Mouse (Mus musculus): ENCODE measurements around the gene Anxa6. TPM values are rescaled to one million over a fixed set of nuclear protein-coding genes. Genes with fewer than 3 reads are reported as not detected.

Anxa6 gene
- polyA plus RNA-seq, 1 experiment = 30.5 TPM

GRCm38 (mm10) chr11:55016758-55017157 is 16.5 kb downstream of the Anxa6 start:
- no peak overlapping the region for H3K4me3 ChIP-seq (replicated peaks; ENCODE audit: control insufficient read depth, low read depth, low read length)
- WGBS = 73% methylated on average over 1 of the region's 1 CpGs
- TF ChIP-seq CTCF (IDR thresholded peaks at IDR 0.05; ENCODE audit: control insufficient read depth, insufficient read depth, low read length) (no peak), POLR2A (IDR thresholded peaks at IDR 0.05; ENCODE audit: borderline replicate concordance, control insufficient read depth, low read depth, low read length) (no peak)

DNA sequence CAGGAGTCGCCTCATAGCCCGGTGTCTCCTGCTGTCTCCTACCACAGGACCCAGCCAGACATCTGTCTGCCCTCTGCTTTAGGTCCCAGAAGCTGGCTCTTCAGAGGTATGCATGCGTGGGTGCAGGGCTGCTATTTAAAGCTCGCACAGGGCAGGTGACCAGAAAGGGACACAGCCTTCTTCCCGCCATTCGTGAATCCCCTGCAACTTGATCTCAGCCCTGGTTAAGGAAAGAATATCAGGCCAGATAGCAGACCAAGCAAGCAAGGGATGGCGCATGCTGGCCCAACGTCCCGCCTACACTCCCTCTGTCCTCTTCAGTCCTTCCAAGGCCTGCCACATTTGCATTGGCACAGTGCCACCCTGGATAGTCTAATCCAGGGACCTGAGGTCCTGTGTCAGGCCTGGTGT is 17.4 kb downstream of the Anxa6 start:
- TF ChIP-seq POLR2A (IDR thresholded peaks at IDR 0.05; ENCODE audit: borderline replicate concordance, control insufficient read depth, low read depth, low read length) (no peak), CTCF (IDR thresholded peaks at IDR 0.05; ENCODE audit: control insufficient read depth, insufficient read depth, low read length) (no peak)
- 79% methylated on average over 9 of the region's 9 CpGs for WGBS
- no peak overlapping the region for H3K27ac ChIP-seq (ENCODE audit: control insufficient read depth, insufficient read depth, low read depth, low read length, poor library complexity)
- H3K4me3 ChIP-seq (replicated peaks; ENCODE audit: control insufficient read depth, low read depth, low read length) = no peak overlapping the region
- H3K4me1 ChIP-seq (ENCODE audit: control insufficient read depth, insufficient read depth, low read length) = peaks cover 1% of the 10 kb centered on the region; the same call in 1 of the 2 replicates

More at GRCm38 (mm10) chr11:55016758-55017157, 16.5 kb downstream of the Anxa6 start:
- no peak overlapping the region for H3K27ac ChIP-seq (ENCODE audit: control insufficient read depth, insufficient read depth, low read depth, low read length, poor library complexity)
- H3K4me1 ChIP-seq (ENCODE audit: control insufficient read depth, insufficient read depth, low read length) = peaks cover 1% of the 10 kb centered on the region; the same call in 1 of the 2 replicates

GRCm38 (mm10) chr11:55015264-55015663 is 18.0 kb downstream of the Anxa6 start:
- no peak for TF ChIP-seq POLR2A (IDR thresholded peaks at IDR 0.05; ENCODE audit: borderline replicate concordance, control insufficient read depth, low read depth, low read length)
- no peak for TF ChIP-seq CTCF (IDR thresholded peaks at IDR 0.05; ENCODE audit: control insufficient read depth, insufficient read depth, low read length)
- H3K4me1 ChIP-seq (ENCODE audit: control insufficient read depth, insufficient read depth, low read length) = peaks cover 1% of the 10 kb centered on the region; the same call in 1 of the 2 replicates
- 84% methylated on average over 3 of the region's 3 CpGs for WGBS

DNA sequence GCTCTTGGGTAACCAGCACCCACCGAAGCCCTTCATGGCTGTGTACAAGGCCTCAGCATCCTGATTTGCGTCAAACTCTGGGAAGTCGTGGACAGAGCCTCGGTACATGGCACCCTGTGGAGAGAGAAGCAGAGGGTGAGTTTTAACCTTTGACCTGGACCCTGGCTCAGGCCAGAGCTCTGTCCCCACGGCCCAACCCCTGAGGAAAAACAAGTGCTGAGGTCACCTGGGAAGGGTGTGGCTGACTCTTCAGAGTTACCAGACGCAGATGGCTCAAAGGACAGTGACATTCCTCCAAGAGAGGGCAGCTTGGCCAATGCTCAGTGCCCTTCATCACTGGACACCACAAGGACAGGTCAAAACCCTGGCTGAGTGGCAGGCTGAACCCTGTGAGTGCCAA is 19.4 kb downstream of the Anxa6 start:
- H3K27ac ChIP-seq (ENCODE audit: control insufficient read depth, insufficient read depth, low read depth, low read length, poor library complexity) = no peak overlapping the region
- 82% methylated on average over 6 of the region's 6 CpGs for WGBS

More at GRCm38 (mm10) chr11:55015264-55015663, 18.0 kb downstream of the Anxa6 start:
- H3K27ac ChIP-seq (ENCODE audit: control insufficient read depth, insufficient read depth, low read depth, low read length, poor library complexity) = no peak overlapping the region
- no peak overlapping the region for H3K4me3 ChIP-seq (replicated peaks; ENCODE audit: control insufficient read depth, low read depth, low read length)

GRCm38 (mm10) chr11:55012551-55013521 is 20.4 kb downstream of the Anxa6 start:
- H3K4me1 ChIP-seq (ENCODE audit: control insufficient read depth, insufficient read depth, low read length) = no peaks in the 10 kb centered on the region; the same call in 1 of the 2 replicates
- no peak overlapping the region for H3K4me3 ChIP-seq (replicated peaks; ENCODE audit: control insufficient read depth, low read depth, low read length)
- H3K27ac ChIP-seq (ENCODE audit: control insufficient read depth, insufficient read depth, low read depth, low read length, poor library complexity) = no peak overlapping the region
- WGBS = 74% methylated on average over 5 of the region's 5 CpGs
- TF ChIP-seq CTCF (IDR thresholded peaks at IDR 0.05; ENCODE audit: control insufficient read depth, insufficient read depth, low read length) = no peak
- TF ChIP-seq POLR2A (IDR thresholded peaks at IDR 0.05; ENCODE audit: borderline replicate concordance, control insufficient read depth, low read depth, low read length) = no peak

More for the DNA sequence above, 19.4 kb downstream of the Anxa6 start:
- TF ChIP-seq POLR2A (IDR thresholded peaks at IDR 0.05; ENCODE audit: borderline replicate concordance, control insufficient read depth, low read depth, low read length) = no peak
- TF ChIP-seq CTCF (IDR thresholded peaks at IDR 0.05; ENCODE audit: control insufficient read depth, insufficient read depth, low read length) = no peak
- Histone ChIP-seq H3K4me1 (ENCODE audit: control insufficient read depth, insufficient read depth, low read length) (peaks cover 1% of the 10 kb centered on the region; the same call in 1 of the 2 replicates), H3K4me3 (replicated peaks; ENCODE audit: control insufficient read depth, low read depth, low read length) (no peak overlapping the region)

- Histone ChIP-seq H3K4me3 (replicated peaks; ENCODE audit: control insufficient read depth, low read depth, low read length) (no peak overlapping the region), H3K4me1 (ENCODE audit: control insufficient read depth, insufficient read depth, low read length) (no peaks in the 10 kb centered on the region; the same call in 1 of the 2 replicates), H3K27ac (ENCODE audit: control insufficient read depth, insufficient read depth, low read depth, low read length, poor library complexity) (no peak overlapping the region)
- TF ChIP-seq CTCF (IDR thresholded peaks at IDR 0.05; ENCODE audit: control insufficient read depth, insufficient read depth, low read length) = no peak
- TF ChIP-seq POLR2A (IDR thresholded peaks at IDR 0.05; ENCODE audit: borderline replicate concordance, control insufficient read depth, low read depth, low read length) = no peak
- WGBS = 73% methylated on average over 3 of the region's 3 CpGs
These were observed 21.8 kb downstream of the Anxa6 start for GRCm38 (mm10) chr11:55011440-55011839.

GRCm38 (mm10) chr11:55008230-55008629 is 25.0 kb downstream of the Anxa6 start:
- Histone ChIP-seq H3K4me1 (ENCODE audit: control insufficient read depth, insufficient read depth, low read length) (peaks cover 2% of the 10 kb centered on the region; the same call in 1 of the 2 replicates), H3K4me3 (replicated peaks; ENCODE audit: control insufficient read depth, low read depth, low read length) (no peak overlapping the region), H3K27ac (ENCODE audit: control insufficient read depth, insufficient read depth, low read depth, low read length, poor library complexity) (no peak overlapping the region)
- WGBS = 30% methylated on average over 6 of the region's 6 CpGs
- TF ChIP-seq CTCF (IDR thresholded peaks at IDR 0.05; ENCODE audit: control insufficient read depth, insufficient read depth, low read length) = no peak
- TF ChIP-seq POLR2A (IDR thresholded peaks at IDR 0.05; ENCODE audit: borderline replicate concordance, control insufficient read depth, low read depth, low read length) = no peak

- 80% methylated on average over 5 of the region's 5 CpGs for WGBS
- TF ChIP-seq CTCF (IDR thresholded peaks at IDR 0.05; ENCODE audit: control insufficient read depth, insufficient read depth, low read length) = no peak
- TF ChIP-seq POLR2A (IDR thresholded peaks at IDR 0.05; ENCODE audit: borderline replicate concordance, control insufficient read depth, low read depth, low read length) = no peak
These were observed 27.6 kb downstream of the Anxa6 start for GRCm38 (mm10) chr11:55005684-55006083.

More at GRCm38 (mm10) chr11:55005684-55006083, 27.6 kb downstream of the Anxa6 start:
- Histone ChIP-seq H3K4me3 (replicated peaks; ENCODE audit: control insufficient read depth, low read depth, low read length) (no peak overlapping the region), H3K27ac (ENCODE audit: control insufficient read depth, insufficient read depth, low read depth, low read length, poor library complexity) (no peak overlapping the region), H3K4me1 (ENCODE audit: control insufficient read depth, insufficient read depth, low read length) (peaks cover 2% of the 10 kb centered on the region; the same call in 1 of the 2 replicates)
